Mouse (Mus musculus): ENCODE data around the gene Slc44a1. TPM values are rescaled to one million over a fixed set of nuclear protein-coding genes. Genes with fewer than 3 reads are reported as not detected.

Slc44a1 gene
- polyA plus RNA-seq, 1 experiment from 2014 or later, result 21.4 TPM

DNA sequence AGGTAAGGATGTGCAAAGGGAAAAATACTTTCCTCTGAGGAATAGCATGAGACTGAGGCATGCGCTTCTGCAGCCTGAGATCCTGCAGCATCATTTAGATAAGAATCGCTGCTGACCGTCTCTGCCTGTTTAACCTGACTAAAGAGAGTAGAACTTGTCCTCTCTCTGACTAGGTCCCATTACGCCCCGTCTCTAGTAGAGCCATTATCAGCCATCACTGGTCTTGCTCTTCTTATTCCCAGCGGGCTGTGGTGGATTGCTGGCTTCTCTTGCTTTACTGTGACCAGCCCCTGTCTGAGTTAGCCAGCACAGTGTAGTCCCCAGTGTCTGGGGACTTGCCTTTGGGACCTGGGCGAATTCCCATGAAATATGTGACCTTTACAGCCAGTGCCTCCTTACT, 50.2 kb downstream of the Slc44a1 start:
- Histone ChIP-seq H3K4me3 (no peak overlapping the region), H3K27ac (no peak overlapping the region), H3K27me3 (no peaks in the 10 kb centered on the region), H3K9me3 (replicated peaks) (no peaks in the 10 kb centered on the region), H3K4me1 (0 out of 2 replicates have a peak, but pooled peaks cover 6% of the 10 kb centered on the region), H3K4me2 (replicated peaks) (no peak overlapping the region), H3K36me3 (no peaks in the 10 kb centered on the region), H3K9ac (no peak overlapping the region)
- WGBS, result 89% methylated on average over 7 of the region's 7 CpGs
- ATAC-seq (ENCODE audit: low FRiP score), result no peak

DNA sequence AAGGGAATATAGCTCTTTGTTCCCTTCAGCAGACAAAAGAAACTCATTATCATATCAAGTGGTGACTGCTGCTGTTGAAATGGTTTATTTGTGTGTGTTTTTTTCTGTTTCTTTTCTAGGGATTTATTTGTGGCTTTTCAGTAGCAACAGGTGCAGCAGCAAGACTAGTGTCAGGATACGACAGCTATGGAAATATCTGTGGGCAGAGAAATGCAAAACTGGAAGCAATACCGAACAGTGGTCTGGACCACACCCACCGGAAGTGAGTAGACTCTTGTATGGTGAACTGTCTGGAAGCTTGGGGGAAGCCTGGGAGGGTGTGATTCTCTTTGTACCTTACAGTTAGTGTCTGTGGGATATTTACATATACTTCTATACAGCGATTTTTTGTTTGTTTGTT, 51.1 kb downstream of the Slc44a1 start:
- Histone ChIP-seq H3K9ac (no peak overlapping the region), H3K9me3 (replicated peaks) (no peaks in the 10 kb centered on the region), H3K4me3 (no peak overlapping the region), H3K27ac (no peak overlapping the region), H3K27me3 (no peaks in the 10 kb centered on the region), H3K36me3 (no peaks in the 10 kb centered on the region), H3K4me1 (0 out of 2 replicates have a peak, but pooled peaks cover 3% of the 10 kb centered on the region), H3K4me2 (replicated peaks) (no peak overlapping the region)
- 59% methylated on average over 4 of the region's 4 CpGs for WGBS
- no peak for ATAC-seq (ENCODE audit: low FRiP score)

DNA sequence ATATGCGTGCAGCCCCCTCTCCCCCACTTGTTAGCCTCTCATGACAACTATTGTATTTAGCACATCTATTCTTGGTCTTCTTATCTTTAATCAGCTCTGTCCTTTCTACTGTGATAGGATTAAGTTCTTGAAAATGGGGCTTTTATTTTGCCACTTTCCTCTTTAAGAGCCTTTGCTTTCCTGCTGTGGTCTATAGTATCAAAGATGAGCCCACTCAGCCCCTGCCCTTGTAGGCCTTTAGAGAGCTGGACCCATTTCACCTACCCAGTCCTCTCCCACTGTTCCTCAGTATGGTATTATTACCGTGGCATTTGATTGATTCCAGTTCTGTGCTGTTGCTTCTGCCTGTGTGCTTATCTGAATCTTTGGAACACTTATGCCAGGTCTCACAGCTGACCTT, 55.4 kb downstream of the Slc44a1 start:
- no peaks in the 10 kb centered on the region for H3K27me3 ChIP-seq
- no peak overlapping the region for H3K9ac ChIP-seq
- ATAC-seq (ENCODE audit: low FRiP score), result no peak
- H3K4me2 ChIP-seq (replicated peaks), result no peak overlapping the region
- no peaks in the 10 kb centered on the region for H3K9me3 ChIP-seq (replicated peaks)
- 75% methylated on average over 2 of the region's 2 CpGs for WGBS
- H3K4me3 ChIP-seq, result no peak overlapping the region
- no peak overlapping the region for H3K27ac ChIP-seq
- 0 out of 2 replicates have a peak, but pooled peaks cover 3% of the 10 kb centered on the region for H3K4me1 ChIP-seq
- H3K36me3 ChIP-seq, result no peaks in the 10 kb centered on the region

GRCm38 (mm10) chr4:53502764-53503163, 62.6 kb downstream of the Slc44a1 start:
- Histone ChIP-seq H3K9ac (no peak overlapping the region), H3K36me3 (no peaks in the 10 kb centered on the region), H3K4me3 (no peak overlapping the region), H3K4me1 (no peaks in the 10 kb centered on the region), H3K9me3 (replicated peaks) (no peaks in the 10 kb centered on the region), H3K27ac (no peak overlapping the region), H3K27me3 (no peaks in the 10 kb centered on the region), H3K4me2 (replicated peaks) (no peak overlapping the region)
- no peak for ATAC-seq (ENCODE audit: low FRiP score)
- 89% methylated on average over 2 of the region's 2 CpGs for WGBS

- ATAC-seq (ENCODE audit: low FRiP score), result peak; percentile 73
- peaks cover 19% of the 10 kb centered on the region for H3K4me1 ChIP-seq
- 50% methylated on average over 15 of the region's 15 CpGs for WGBS
- no peaks in the 10 kb centered on the region for H3K27me3 ChIP-seq
- H3K4me2 ChIP-seq (replicated peaks), result no peak overlapping the region
- H3K27ac ChIP-seq, result peak overlapping the region; percentile 44
- H3K36me3 ChIP-seq, result no peaks in the 10 kb centered on the region
- no peak overlapping the region for H3K9ac ChIP-seq
- H3K9me3 ChIP-seq (replicated peaks), result no peaks in the 10 kb centered on the region
- no peak overlapping the region for H3K4me3 ChIP-seq
These were observed 72.1 kb downstream of the Slc44a1 start for GRCm38 (mm10) chr4:53512131-53512916.

DNA sequence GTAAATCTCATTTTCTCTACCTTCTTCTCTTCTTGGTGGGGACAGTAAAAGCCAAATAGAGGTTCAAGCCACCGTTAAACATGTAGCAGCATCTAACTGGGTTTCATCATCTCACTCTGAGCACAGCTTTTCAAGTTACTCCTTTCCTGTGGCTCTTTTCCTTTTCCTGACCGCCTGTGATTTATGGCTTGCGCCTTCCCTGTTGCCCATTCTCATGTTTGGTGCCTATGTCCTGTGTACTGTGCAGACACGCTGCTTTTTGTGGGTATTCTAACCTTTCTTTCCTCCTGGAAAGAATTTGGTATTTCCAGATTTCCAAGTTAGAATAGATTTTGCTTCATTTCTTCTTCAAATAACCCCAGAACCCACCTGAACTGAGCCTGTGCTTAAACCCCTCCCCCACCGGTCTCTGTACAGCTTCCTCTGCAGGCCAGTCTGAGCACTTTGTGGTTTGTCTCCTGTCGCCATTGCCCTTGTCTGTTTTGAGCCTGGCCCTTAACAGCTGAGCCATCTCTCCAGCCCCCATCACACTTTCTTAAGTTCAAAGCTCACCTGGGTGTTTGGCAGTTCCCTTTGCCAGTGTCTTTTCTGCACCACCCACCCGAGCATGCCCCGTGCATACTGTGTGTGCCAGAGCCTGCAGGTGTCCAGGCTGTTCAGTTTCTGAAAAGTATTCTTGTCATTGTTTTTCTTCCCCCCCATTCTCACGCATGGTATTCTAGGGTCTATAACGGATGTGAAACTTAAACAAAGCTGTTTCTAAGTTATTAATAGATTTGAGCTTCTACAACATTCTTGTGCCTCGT, 73.3 kb downstream of the Slc44a1 start:
- Histone ChIP-seq H3K4me3 (no peak overlapping the region), H3K27ac (0 out of 2 replicates have a peak overlapping the region, but pooled peaks have one; percentile 17), H3K4me2 (replicated peaks) (no peak overlapping the region), H3K36me3 (no peaks in the 10 kb centered on the region), H3K9me3 (replicated peaks) (no peaks in the 10 kb centered on the region), H3K27me3 (no peaks in the 10 kb centered on the region), H3K9ac (no peak overlapping the region), H3K4me1 (peaks cover 19% of the 10 kb centered on the region)
- WGBS, result 81% methylated on average over 11 of the region's 11 CpGs
- ATAC-seq (ENCODE audit: low FRiP score), result no peak

DNA sequence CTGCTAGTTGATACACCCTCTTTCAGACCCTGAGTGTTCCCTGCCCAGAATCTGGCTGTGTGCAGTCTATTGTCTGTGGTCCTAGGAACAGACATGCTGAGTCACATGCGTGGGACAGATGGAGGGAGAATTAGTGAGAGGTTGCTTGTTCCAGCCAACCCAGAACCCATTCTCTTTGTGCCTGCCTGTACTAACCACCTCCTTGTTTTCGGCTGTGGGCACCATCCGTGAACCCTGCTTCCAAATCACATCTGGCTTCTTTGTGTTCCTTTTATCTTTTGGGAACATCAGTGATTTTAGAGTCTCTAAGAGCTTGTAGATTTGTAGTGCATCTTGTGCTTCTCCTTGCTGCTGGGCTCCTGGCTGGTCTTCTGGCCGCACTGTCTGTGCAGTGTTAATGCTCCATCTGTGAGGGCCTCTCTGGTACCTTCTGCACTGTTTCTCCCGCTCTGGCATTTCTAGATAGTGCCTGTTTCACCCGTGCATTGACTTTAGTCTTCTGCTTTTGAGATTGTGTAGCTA, 75.9 kb downstream of the Slc44a1 start:
- peaks cover 19% of the 10 kb centered on the region for H3K4me1 ChIP-seq
- no peaks in the 10 kb centered on the region for H3K9me3 ChIP-seq (replicated peaks)
- 82% methylated on average over 6 of the region's 6 CpGs for WGBS
- no peak overlapping the region for H3K4me3 ChIP-seq
- H3K27ac ChIP-seq, result no peak overlapping the region
- no peak; the same call in 1 of the 2 replicates for ATAC-seq (ENCODE audit: low FRiP score)
- H3K27me3 ChIP-seq, result no peaks in the 10 kb centered on the region
- H3K4me2 ChIP-seq (replicated peaks), result no peak overlapping the region
- no peak overlapping the region for H3K9ac ChIP-seq
- no peaks in the 10 kb centered on the region for H3K36me3 ChIP-seq

GRCm38 (mm10) chr4:53519429-53519828, 79.2 kb downstream of the Slc44a1 start:
- H3K27me3 ChIP-seq, result no peaks in the 10 kb centered on the region
- no peak for ATAC-seq (ENCODE audit: low FRiP score)
- no peaks in the 10 kb centered on the region for H3K36me3 ChIP-seq
- H3K9ac ChIP-seq, result no peak overlapping the region
- no peaks in the 10 kb centered on the region for H3K9me3 ChIP-seq (replicated peaks)
- H3K4me3 ChIP-seq, result no peak overlapping the region
- no peak overlapping the region for H3K4me2 ChIP-seq (replicated peaks)
- WGBS, result 100% methylated on average over 2 of the region's 2 CpGs
- H3K4me1 ChIP-seq, result 0 out of 2 replicates have a peak, but pooled peaks cover 5% of the 10 kb centered on the region
- H3K27ac ChIP-seq, result no peak overlapping the region

- H3K4me2 ChIP-seq (replicated peaks), result no peak overlapping the region
- H3K4me3 ChIP-seq, result no peak overlapping the region
- H3K27ac ChIP-seq, result no peak overlapping the region
- no peaks in the 10 kb centered on the region for H3K27me3 ChIP-seq
- ATAC-seq (ENCODE audit: low FRiP score), result no peak
- H3K9ac ChIP-seq, result no peak overlapping the region
- H3K4me1 ChIP-seq, result 0 out of 2 replicates have a peak, but pooled peaks cover under 1% of the 10 kb centered on the region
- 88% methylated on average over 8 of the region's 8 CpGs for WGBS
- no peaks in the 10 kb centered on the region for H3K36me3 ChIP-seq
- no peaks in the 10 kb centered on the region for H3K9me3 ChIP-seq (replicated peaks)
These were observed 80.8 kb downstream of the Slc44a1 start for GRCm38 (mm10) chr4:53521028-53521427.

GRCm38 (mm10) chr4:53522655-53523054, 82.4 kb downstream of the Slc44a1 start:
- WGBS, result 84% methylated on average over 8 of the region's 8 CpGs
- Histone ChIP-seq H3K9me3 (replicated peaks) (no peaks in the 10 kb centered on the region), H3K4me3 (no peak overlapping the region), H3K9ac (no peak overlapping the region), H3K27ac (no peak overlapping the region), H3K36me3 (no peaks in the 10 kb centered on the region), H3K4me2 (replicated peaks) (no peak overlapping the region), H3K4me1 (no peaks in the 10 kb centered on the region), H3K27me3 (no peaks in the 10 kb centered on the region)
- no peak for ATAC-seq (ENCODE audit: low FRiP score)

DNA sequence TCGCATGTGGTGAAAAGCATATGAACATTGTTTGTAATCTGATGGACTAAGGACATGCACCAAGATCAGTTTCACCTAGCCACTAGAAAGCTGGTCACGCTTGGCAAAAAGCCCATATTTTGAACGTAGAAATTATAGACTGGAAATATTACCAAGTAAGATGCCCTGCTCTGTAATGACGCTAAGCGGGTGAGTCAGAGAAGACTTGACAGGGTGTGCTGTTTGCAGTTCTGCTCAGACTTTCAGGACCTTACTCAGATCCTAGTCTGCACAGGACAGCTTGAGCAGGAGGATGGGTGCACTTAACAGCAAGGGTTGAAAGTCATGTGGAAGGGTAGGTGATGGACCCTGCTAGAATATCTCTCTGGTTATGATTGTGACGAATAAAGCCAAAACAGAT, 85.3 kb downstream of the Slc44a1 start:
- ATAC-seq (ENCODE audit: low FRiP score), result no peak
- Histone ChIP-seq H3K27me3 (no peaks in the 10 kb centered on the region), H3K4me3 (no peak overlapping the region), H3K4me2 (replicated peaks) (no peak overlapping the region), H3K9ac (no peak overlapping the region), H3K27ac (no peak overlapping the region), H3K4me1 (no peaks in the 10 kb centered on the region), H3K9me3 (replicated peaks) (no peaks in the 10 kb centered on the region), H3K36me3 (no peaks in the 10 kb centered on the region)
- 94% methylated on average over 6 of the region's 6 CpGs for WGBS

- no peak overlapping the region for H3K9ac ChIP-seq
- H3K4me1 ChIP-seq, result no peaks in the 10 kb centered on the region
- H3K9me3 ChIP-seq (replicated peaks), result no peaks in the 10 kb centered on the region
- no peaks in the 10 kb centered on the region for H3K27me3 ChIP-seq
- no peak overlapping the region for H3K4me2 ChIP-seq (replicated peaks)
- WGBS, result 93% methylated on average over 1 of the region's 1 CpGs
- H3K36me3 ChIP-seq, result no peaks in the 10 kb centered on the region
- H3K27ac ChIP-seq, result no peak overlapping the region
- no peak for ATAC-seq (ENCODE audit: low FRiP score)
- no peak overlapping the region for H3K4me3 ChIP-seq
These were observed 85.8 kb downstream of the Slc44a1 start for GRCm38 (mm10) chr4:53525994-53526393.
